Mouse (Mus musculus) heart, adult 8-10 months (tissue): ENCODE results near the gene Hsd17b11. TPM values are rescaled to one million over a fixed set of nuclear protein-coding genes. Genes with fewer than 3 reads are reported as not detected.
"Not testable (repeated sequence)": the region's sequence is repeated elsewhere in the genome, so short reads cannot be mapped to it uniquely, and the experiment has no call there.

Source experiments
- DNase-seq: peaks from one replicate; pipeline ENCODE4 v3.0.0; 2022; ENCODE audit warnings: low spot score
- microRNA-seq: library from miRNA; unstranded; fragments of <30 nt; microRNA quantifications from one replicate; pipeline ENCODE4 v1.2.0, GENCODE M21; 2022
- total RNA-seq, 4 experiments: library from RNA; stranded (reverse); gene quantifications; 2 replicates each; pipeline ENCODE4 v1.2.4; 2022

Gene Hsd17b11
- total RNA-seq, 4 experiments from 2014 or later = 26.5 to 30.0 (median 27.4) TPM

GRCm38 (mm10) chr5:103980705-103981560 lies 40.8 kb downstream of the Hsd17b11 start:
- no peak for DNase-seq

GRCm38 (mm10) chr5:103977907-103978570 lies 43.7 kb downstream of the Hsd17b11 start:
- DNase-seq = no peak

GRCm38 (mm10) chr5:103977297-103977696 lies 44.4 kb downstream of the Hsd17b11 start, which contains the start of gene Hsd17b13:
Hsd17b13 (minus strand) TSS chr5:103977410.
- no peak for DNase-seq

GRCm38 (mm10) chr5:103975736-103976135 lies 46.0 kb downstream of the Hsd17b11 start:
- DNase-seq = no peak

DNA sequence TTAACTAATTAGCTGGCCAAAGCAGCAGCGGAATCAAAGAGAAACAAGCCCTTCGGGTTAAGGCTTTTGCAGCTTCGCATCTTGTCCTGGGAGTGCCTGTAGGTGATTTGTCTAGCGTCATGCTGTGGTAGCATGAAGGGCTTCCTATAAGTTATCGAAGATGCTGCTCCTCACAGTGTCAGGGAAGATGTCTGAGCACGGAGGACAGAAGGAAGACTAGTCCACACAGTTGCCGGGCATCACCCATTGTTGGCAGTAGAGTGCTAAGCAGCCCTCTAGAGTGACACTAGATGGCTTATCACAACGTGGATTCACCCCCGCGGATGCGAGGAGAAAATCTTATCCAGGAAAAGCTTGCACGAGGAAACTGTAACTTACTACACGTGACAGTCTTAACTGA lies 48.9 kb downstream of the Hsd17b11 start:
- no peak for DNase-seq

DNA sequence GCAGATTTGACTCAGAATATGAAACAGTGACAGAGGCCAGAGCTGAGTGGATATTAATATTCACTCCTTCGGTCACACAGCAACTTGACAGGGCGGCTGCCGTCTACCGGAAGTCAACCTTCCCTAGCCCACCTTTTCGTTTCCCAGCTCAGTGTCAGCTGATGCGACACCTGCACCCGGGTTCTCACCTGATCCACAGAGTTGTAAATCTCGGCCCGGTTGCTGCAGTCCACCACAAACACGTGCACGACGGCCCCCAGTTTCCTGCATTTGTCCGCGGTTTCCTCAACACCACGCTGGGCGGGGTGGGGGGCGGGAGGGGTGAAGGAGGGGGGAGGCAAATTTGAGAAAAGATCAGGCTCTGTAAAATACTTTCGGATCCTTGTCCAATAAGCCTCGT lies 49.3 kb downstream of the Hsd17b11 start:
- no peak for DNase-seq

GRCm38 (mm10) chr5:103971051-103971450 lies 50.7 kb downstream of the Hsd17b11 start:
- no peak for DNase-seq

GRCm38 (mm10) chr5:103962935-103963429 lies 58.7 kb downstream of the Hsd17b11 start:
- no peak for DNase-seq

GRCm38 (mm10) chr5:103954638-103955037 lies 67.1 kb downstream of the Hsd17b11 start:
- DNase-seq = no peak

DNA sequence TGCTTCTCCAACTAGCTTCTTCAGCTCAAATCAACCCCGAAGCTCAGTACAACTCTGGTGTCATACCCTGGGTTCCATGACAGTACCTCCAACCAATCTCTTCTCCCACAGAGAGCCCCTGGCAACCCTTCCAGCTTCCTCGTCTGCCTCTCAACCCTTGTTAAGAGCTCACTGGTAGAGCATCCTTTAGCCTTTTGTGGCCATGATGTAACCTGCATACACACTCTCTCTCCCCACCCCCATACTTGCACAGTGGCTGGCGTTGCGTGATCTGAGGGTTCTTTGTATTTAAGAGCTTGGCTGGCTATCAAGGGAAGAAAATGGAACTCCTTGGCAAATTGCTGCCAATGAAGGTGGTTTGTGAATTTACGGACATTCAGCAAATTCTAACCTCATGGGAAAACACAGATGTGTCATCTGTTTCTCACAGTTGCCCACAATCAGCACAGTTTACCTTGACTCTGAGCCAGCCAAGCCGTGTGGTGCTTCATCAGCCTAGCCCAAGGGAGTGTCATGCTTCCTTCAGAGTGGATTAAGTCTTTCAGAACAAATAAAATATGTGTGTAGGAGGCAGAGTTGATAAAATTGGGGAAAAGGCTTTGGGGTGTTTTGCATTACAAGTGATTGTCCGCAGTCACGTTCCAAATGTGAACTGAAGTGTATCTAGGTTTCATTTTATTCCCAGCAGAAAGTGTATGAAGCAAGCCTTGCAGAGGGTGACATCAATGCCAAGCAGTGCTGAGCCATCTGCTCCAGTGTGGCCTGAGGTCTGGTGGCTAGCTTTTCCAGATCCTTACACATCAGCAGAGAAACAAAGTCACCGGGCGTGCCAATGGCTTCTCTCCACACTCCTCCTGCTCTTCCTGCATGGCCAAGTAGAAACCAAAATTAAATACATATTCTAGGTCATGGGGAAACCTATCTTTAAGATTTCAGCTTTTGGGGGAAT lies 68.3 kb downstream of the Hsd17b11 start:
- no peak for DNase-seq

- DNase-seq = not testable (repeated sequence)
Measured at GRCm38 (mm10) chr5:103950138-103950537, 71.6 kb downstream of the Hsd17b11 start.

DNA sequence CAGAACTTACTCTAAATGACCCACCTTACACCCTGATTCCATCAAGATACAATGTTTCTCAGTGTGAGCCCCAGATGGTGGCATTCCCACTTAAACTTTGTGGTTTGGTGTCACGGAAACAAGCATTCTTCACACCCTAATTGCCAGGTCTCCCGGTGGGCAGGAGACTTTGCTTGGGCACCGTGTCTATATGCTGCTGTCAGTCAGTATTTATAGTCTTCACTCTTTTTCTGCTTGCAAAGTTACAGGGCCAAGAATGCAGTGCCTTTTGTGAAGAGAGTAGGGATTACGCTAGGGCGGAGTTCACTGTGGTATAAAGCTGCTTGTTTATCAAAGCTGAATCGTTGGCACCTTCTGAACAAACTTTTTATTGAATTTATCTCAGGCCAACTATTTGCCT lies 78.5 kb downstream of the Hsd17b11 start:
- DNase-seq = no peak

DNA sequence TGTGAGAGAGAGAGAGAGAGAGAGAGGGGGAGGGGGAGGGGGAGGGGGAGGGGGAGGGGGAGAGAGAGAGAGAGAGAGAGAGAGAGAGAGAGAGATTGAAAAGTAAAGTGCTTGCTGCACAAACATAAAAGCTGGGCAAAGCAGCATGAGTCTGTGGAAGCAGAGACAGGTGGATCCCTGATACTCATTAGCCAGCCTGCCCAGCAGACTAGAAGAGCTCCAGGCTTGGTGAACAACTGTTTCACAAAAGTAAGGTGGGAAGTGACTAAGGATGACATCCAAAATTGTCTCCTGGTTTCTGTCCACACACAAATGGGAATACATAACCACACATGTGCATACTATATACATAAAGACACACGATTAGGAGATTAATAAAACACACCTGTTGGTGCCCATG lies 81.9 kb downstream of the Hsd17b11 start:
- no peak for DNase-seq

Small RNA genes lying within 50 kb of the gene (microRNA-seq; reads per million reads assigned to microRNA genes)
- not detected for gene Mir5619

Other genes starting within 250 kb of the Hsd17b11 start
- gene Klhl8, start 110.7 kb downstream of the Hsd17b11 start, total RNA-seq = 10 to 100 TPM; 10.4 to 11.2 (median 10.5) TPM
- not detected for gene Hsd17b13, start 44.5 kb downstream of the Hsd17b11 start, total RNA-seq
- 10 to 100 TPM; 53.8 to 58.9 (median 56.7) TPM for gene Nudt9, start 24.4 kb upstream of the Hsd17b11 start, total RNA-seq
- gene Gm17660, start 55.7 kb upstream of the Hsd17b11 start, total RNA-seq = not detected
- 100 to 1,000 TPM; 165 to 223 (median 203) TPM for gene Sparcl1, start 91.8 kb upstream of the Hsd17b11 start, total RNA-seq
- gene Dspp, start 148.8 kb upstream of the Hsd17b11 start, total RNA-seq = not detected
- gene Dmp1, start 180.7 kb upstream of the Hsd17b11 start, total RNA-seq = not detected